Comparison of ENCODE assay signal across 29 mouse cellular contexts in the genomic region with DNA sequence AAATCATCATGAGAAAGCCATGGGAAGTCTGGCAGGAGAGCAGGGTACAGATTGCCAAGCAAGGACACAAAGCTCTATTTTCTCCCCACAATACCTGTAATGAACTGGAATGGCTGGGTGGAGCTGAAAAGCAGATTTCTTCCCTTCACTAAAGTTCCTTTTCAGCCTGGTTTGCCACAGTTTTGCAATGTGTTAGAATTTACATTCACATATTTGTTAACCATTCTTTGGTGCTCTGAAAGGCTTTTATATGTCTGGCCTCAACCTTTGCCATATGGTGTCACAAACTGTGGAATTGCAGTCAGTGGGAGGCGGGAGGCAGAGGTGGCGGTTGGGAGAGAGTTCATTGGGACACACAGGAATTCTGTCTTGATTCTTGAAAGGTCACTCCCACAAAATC.
A peak's percentile ranks its signal among the peaks of the same experiment; 100 is the strongest.
DNase-seq lines count a peak whose midpoint lies in the region; ATAC-seq lines count a peak whose summit lies in the region.
"Had no signal": no experiment of that assay in that cellular context is flagged by ENCODE, and none has a peak within 500 bp of the region (broad histone marks: within the 10 kb centered on the region; RNA-seq: fewer than 3 reads in every experiment).

No protein-coding gene starts in this region.

- WGBS in hindbrain, embryonic 12.5 days, result 34% methylated on average over 2 of the region's 2 CpGs
- WGBS in hindbrain, embryonic 16.5 days, result 48% methylated on average over 2 of the region's 2 CpGs
- WGBS in forebrain, embryonic 11.5 days, result 30% methylated on average over 2 of the region's 2 CpGs
- 10% methylated on average over 2 of the region's 2 CpGs for WGBS in forebrain, embryonic 16.5 days
- 75% methylated on average over 2 of the region's 2 CpGs for WGBS in intestine, embryonic 15.5 days

- H3K9me3 ChIP-seq in hindbrain, embryonic 12.5 days (replicated peaks), result no peaks in the 10 kb centered on the region
- no peaks in the 10 kb centered on the region for H3K9me3 ChIP-seq in hindbrain, embryonic 16.5 days (ENCODE audit: control insufficient read depth, low read length)
- no peaks in the 10 kb centered on the region for H3K9me3 ChIP-seq in forebrain, embryonic 11.5 days (ENCODE audit: control insufficient read depth, low read length)
- no peaks in the 10 kb centered on the region for H3K9me3 ChIP-seq in forebrain, embryonic 16.5 days (ENCODE audit: control insufficient read depth, low read length)
- H3K9me3 ChIP-seq in intestine, embryonic 15.5 days, result no peaks in the 10 kb centered on the region
- H3K9me3 ChIP-seq: embryonic facial prominence, embryonic 10.5 days; embryonic facial prominence, embryonic 15.5 days; heart, embryonic 12.5 days; limb, embryonic 13.5 days; lung, embryonic 15.5 days had no signal

- H3K27me3 ChIP-seq in hindbrain, embryonic 12.5 days, result 0 out of 2 replicates have a peak, but pooled peaks cover under 1% of the 10 kb centered on the region
- no peaks in the 10 kb centered on the region for H3K27me3 ChIP-seq in hindbrain, embryonic 16.5 days (replicated peaks; ENCODE audit: control insufficient read depth, insufficient read depth, low read length)
- no peaks in the 10 kb centered on the region for H3K27me3 ChIP-seq in forebrain, embryonic 11.5 days (ENCODE audit: control insufficient read depth, insufficient read depth, low read length)
- no peaks in the 10 kb centered on the region for H3K27me3 ChIP-seq in forebrain, embryonic 16.5 days (replicated peaks; ENCODE audit: control insufficient read depth, insufficient read depth, low read length)
- no peaks in the 10 kb centered on the region for H3K27me3 ChIP-seq in intestine, embryonic 15.5 days (replicated peaks)
- H3K27me3 ChIP-seq: CH12.LX; embryonic facial prominence, embryonic 15.5 days; heart, embryonic 12.5 days; lung, embryonic 15.5 days had no signal

- no peak overlapping the region for H3K9ac ChIP-seq in hindbrain, embryonic 12.5 days
- H3K9ac ChIP-seq in hindbrain, embryonic 16.5 days (ENCODE audit: low read depth, low read length), result no peak overlapping the region
- no peak overlapping the region for H3K9ac ChIP-seq in forebrain, embryonic 11.5 days (ENCODE audit: low read length)
- no peak overlapping the region for H3K9ac ChIP-seq in forebrain, embryonic 16.5 days (replicated peaks; ENCODE audit: low read depth, low read length)
- H3K9ac ChIP-seq in intestine, embryonic 15.5 days, result no peak overlapping the region
- H3K9ac ChIP-seq: embryonic facial prominence, embryonic 15.5 days; heart, embryonic 12.5 days; limb, embryonic 13.5 days; lung, embryonic 15.5 days had no signal

- no peaks in the 10 kb centered on the region for H3K36me3 ChIP-seq in hindbrain, embryonic 12.5 days
- H3K36me3 ChIP-seq in hindbrain, embryonic 16.5 days (ENCODE audit: control insufficient read depth, insufficient read depth, low read length), result no peaks in the 10 kb centered on the region
- no peaks in the 10 kb centered on the region for H3K36me3 ChIP-seq in forebrain, embryonic 11.5 days (ENCODE audit: control insufficient read depth, insufficient read depth, low read length)
- no peaks in the 10 kb centered on the region for H3K36me3 ChIP-seq in forebrain, embryonic 16.5 days (ENCODE audit: control insufficient read depth, insufficient read depth)
- no peaks in the 10 kb centered on the region for H3K36me3 ChIP-seq in intestine, embryonic 15.5 days
- H3K36me3 ChIP-seq: embryonic facial prominence, embryonic 10.5 days; embryonic facial prominence, embryonic 15.5 days; heart, embryonic 12.5 days; limb, embryonic 13.5 days; lung, embryonic 15.5 days had no signal

- peak; percentile 54 for DNase-seq in embryo, embryonic 10.5 days (ENCODE audit: low spot score)
- no peak for DNase-seq in forebrain, embryonic 11.5 days (ENCODE audit: low spot score)
- DNase-seq: adrenal gland, adult 8-10 months; B cell, adult 2 months; cerebellum, adult 9-10 months; cerebellum, postnatal 36 days; heart, adult 2 months; heart, postnatal 4 days; kidney, adult 18-20 months; kidney, postnatal 36 days; midbrain, embryonic 14.5 days; right cerebral cortex, postnatal 4 days; thymus, adult 18-20 months; thymus, postnatal 25 days had no signal

- peaks cover 17% of the 10 kb centered on the region for H3K4me1 ChIP-seq in hindbrain, embryonic 12.5 days
- H3K4me1 ChIP-seq in hindbrain, embryonic 16.5 days (ENCODE audit: control insufficient read depth, insufficient read depth, low read depth, low read length), result peaks cover 3% of the 10 kb centered on the region; the same call in 1 of the 2 replicates
- peaks cover 5% of the 10 kb centered on the region for H3K4me1 ChIP-seq in forebrain, embryonic 11.5 days (replicated peaks; ENCODE audit: control insufficient read depth, insufficient read depth, low read length)
- H3K4me1 ChIP-seq in forebrain, embryonic 16.5 days (replicated peaks; ENCODE audit: control insufficient read depth, insufficient read depth, low read length), result peaks cover 3% of the 10 kb centered on the region; the same call in 1 of the 2 replicates
- no peaks in the 10 kb centered on the region for H3K4me1 ChIP-seq in intestine, embryonic 15.5 days (replicated peaks)
- H3K4me1 ChIP-seq: embryonic facial prominence, embryonic 15.5 days; heart, embryonic 12.5 days; limb, embryonic 13.5 days; lung, embryonic 15.5 days had no signal

- no peak overlapping the region for H3K4me2 ChIP-seq in hindbrain, embryonic 12.5 days (replicated peaks)
- no peak overlapping the region for H3K4me2 ChIP-seq in hindbrain, embryonic 16.5 days (ENCODE audit: low read length)
- no peak overlapping the region for H3K4me2 ChIP-seq in forebrain, embryonic 11.5 days (ENCODE audit: low read depth, low read length, severe bottlenecking)
- H3K4me2 ChIP-seq in forebrain, embryonic 16.5 days (ENCODE audit: low read length), result no peak overlapping the region
- H3K4me2 ChIP-seq in intestine, embryonic 15.5 days (replicated peaks), result no peak overlapping the region
- H3K4me2 ChIP-seq: embryonic facial prominence, embryonic 15.5 days; heart, embryonic 12.5 days; limb, embryonic 13.5 days; liver, embryonic 11.5 days; lung, embryonic 15.5 days had no signal

- ATAC-seq in hindbrain, embryonic 12.5 days (ENCODE audit: low FRiP score), result peak; percentile 56
- no peak for ATAC-seq in hindbrain, embryonic 16.5 days
- ATAC-seq in forebrain, embryonic 11.5 days (replicated peaks; ENCODE audit: low FRiP score), result peak; percentile 60
- ATAC-seq in forebrain, embryonic 16.5 days, result peak; percentile 76
- no peak for ATAC-seq in activated CD4-positive, CD25-positive, alpha-beta regulatory T cell, adult 4 months
- ATAC-seq in intestine, embryonic 15.5 days, result no peak
- ATAC-seq: inflammation-experienced regulatory T-cells, adult 6 months had no signal

- no peak overlapping the region for H3K27ac ChIP-seq in hindbrain, embryonic 12.5 days
- no peak overlapping the region for H3K27ac ChIP-seq in hindbrain, embryonic 16.5 days (ENCODE audit: low read depth, low read length)
- H3K27ac ChIP-seq in forebrain, embryonic 11.5 days (ENCODE audit: low read depth, low read length), result no peak overlapping the region
- H3K27ac ChIP-seq in forebrain, embryonic 16.5 days (ENCODE audit: low read length), result no peak overlapping the region
- no peak overlapping the region for H3K27ac ChIP-seq in intestine, embryonic 15.5 days
- H3K27ac ChIP-seq: embryonic facial prominence, embryonic 10.5 days; embryonic facial prominence, embryonic 15.5 days; heart, adult 2 months; layer of hippocampus, adult 2 months; limb, embryonic 13.5 days; lung, embryonic 15.5 days; stomach, postnatal 0 days had no signal

- no peak overlapping the region for H3K4me3 ChIP-seq in hindbrain, embryonic 12.5 days
- no peak overlapping the region for H3K4me3 ChIP-seq in hindbrain, embryonic 16.5 days (ENCODE audit: low read length)
- no peak overlapping the region for H3K4me3 ChIP-seq in forebrain, embryonic 11.5 days (ENCODE audit: low read depth, low read length)
- H3K4me3 ChIP-seq in forebrain, embryonic 16.5 days (replicated peaks; ENCODE audit: low read length), result no peak overlapping the region
- H3K4me3 ChIP-seq in intestine, embryonic 15.5 days (replicated peaks), result no peak overlapping the region
- H3K4me3 ChIP-seq: embryonic facial prominence, embryonic 10.5 days; embryonic facial prominence, embryonic 15.5 days; heart, adult 2 months; heart, embryonic 12.5 days; layer of hippocampus, adult 2 months; limb, embryonic 13.5 days; lung, embryonic 15.5 days had no signal

Comparison
In these comparisons a context has a peak if more than half of its experiments do, and no peak if none do; other contexts are left out.
1. ATAC-seq: peak in hindbrain, embryonic 12.5 days (single experiment), forebrain, embryonic 11.5 days (single experiment) and forebrain, embryonic 16.5 days (single experiment); none in hindbrain, embryonic 16.5 days (single experiment), activated CD4-positive, CD25-positive, alpha-beta regulatory T cell, adult 4 months (single experiment) and intestine, embryonic 15.5 days (single experiment).